8 mouse cellular contexts compared by ENCODE assay signal in the genomic region with DNA sequence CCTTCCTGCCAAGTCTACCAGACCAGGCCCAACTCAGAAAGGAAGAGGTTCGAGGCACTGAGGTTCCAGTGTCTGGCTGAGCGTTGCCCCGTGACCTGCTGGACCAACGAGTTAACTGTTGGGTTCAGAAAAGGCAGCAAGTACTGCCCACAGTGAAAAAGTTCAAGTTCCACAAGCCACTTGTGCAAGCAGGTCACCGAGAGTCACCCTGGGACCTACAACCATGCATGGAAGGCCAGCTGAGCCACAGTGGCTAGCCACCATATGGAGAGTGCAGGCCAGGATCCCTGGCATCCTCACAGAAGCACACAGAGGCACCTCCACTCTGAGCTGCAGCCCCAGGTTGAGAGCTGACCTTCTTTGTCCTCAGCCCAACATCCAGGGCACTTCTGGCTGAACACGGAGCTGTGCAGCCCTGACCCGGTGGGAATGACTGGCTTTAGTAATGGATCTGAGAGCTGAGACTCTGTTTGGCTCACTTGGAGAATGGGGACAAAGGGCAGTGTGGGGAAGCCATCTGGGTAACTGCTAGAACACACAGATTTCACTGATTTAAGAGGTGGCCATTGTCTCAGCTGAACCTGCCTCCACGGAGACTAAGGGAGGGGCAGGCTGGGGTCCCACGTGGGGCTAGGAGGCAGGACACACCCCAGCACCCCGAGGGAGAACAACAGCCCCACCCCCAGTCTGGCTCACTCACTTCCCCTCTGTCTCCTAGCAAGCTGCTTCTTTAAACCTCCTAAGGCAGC. TPM values are rescaled to one million over a fixed set of nuclear protein-coding genes. Genes with fewer than 3 reads are reported as not detected.
A peak's percentile ranks its signal among the peaks of the same experiment; 100 is the strongest.
DNase-seq lines count a peak whose midpoint lies in the region; ATAC-seq lines count a peak whose summit lies in the region.

No protein-coding gene starts in this region.

- H3K4me2 ChIP-seq in heart, embryonic 11.5 days: no peak overlapping the region
- H3K4me2 ChIP-seq in forebrain, embryonic 14.5 days (ENCODE audit: low read length): no peak overlapping the region
- H3K4me2 ChIP-seq in liver, embryonic 15.5 days: no peak overlapping the region

- no peak overlapping the region for H3K4me3 ChIP-seq in heart, embryonic 11.5 days (ENCODE audit: low read depth, low read length)
- no peak overlapping the region for H3K4me3 ChIP-seq in forebrain, embryonic 14.5 days (ENCODE audit: low read depth, low read length)
- no peak overlapping the region for H3K4me3 ChIP-seq in liver, embryonic 15.5 days (replicated peaks)

- peaks cover 8% of the 10 kb centered on the region for H3K4me1 ChIP-seq in heart, embryonic 11.5 days (ENCODE audit: control insufficient read depth, insufficient read depth, low read length)
- peaks cover 21% of the 10 kb centered on the region for H3K4me1 ChIP-seq in forebrain, embryonic 14.5 days (ENCODE audit: control insufficient read depth, insufficient read depth, low read length)
- H3K4me1 ChIP-seq in liver, embryonic 15.5 days (replicated peaks): peaks cover 21% of the 10 kb centered on the region

- H3K27ac ChIP-seq in heart, embryonic 11.5 days (ENCODE audit: low read depth, low read length): no peak overlapping the region
- H3K27ac ChIP-seq in forebrain, embryonic 14.5 days (ENCODE audit: low read depth, low read length): peak overlapping the region; percentile 90
- no peak overlapping the region for H3K27ac ChIP-seq in liver, embryonic 15.5 days (replicated peaks)

- ATAC-seq in heart, embryonic 11.5 days (replicated peaks; ENCODE audit: insufficient number of reproducible peaks, low FRiP score, low TSS enrichment): no peak
- peak; percentile 91 for ATAC-seq in forebrain, embryonic 14.5 days
- ATAC-seq in liver, embryonic 15.5 days (ENCODE audit: insufficient read depth): 0 out of 2 replicates have a peak, but pooled peaks have one; percentile 22
- ATAC-seq in neutrophil, adult 5-6 weeks (ENCODE audit: extremely low read depth, insufficient number of reproducible peaks, low FRiP score, poor library complexity, severe bottlenecking): peak; percentile 81

- WGBS in heart, embryonic 11.5 days (ENCODE audit: insufficient replicate concordance): 55% methylated on average over 10 of the region's 10 CpGs
- 36% methylated on average over 10 of the region's 10 CpGs for WGBS in forebrain, embryonic 14.5 days
- WGBS in liver, embryonic 15.5 days (ENCODE audit: insufficient replicate concordance): 43% methylated on average over 10 of the region's 10 CpGs

- H3K9ac ChIP-seq in heart, embryonic 11.5 days (ENCODE audit: low read depth, low read length): no peak overlapping the region
- H3K9ac ChIP-seq in forebrain, embryonic 14.5 days (ENCODE audit: low read length): 0 out of 2 replicates have a peak overlapping the region, but pooled peaks have one; percentile 17
- H3K9ac ChIP-seq in liver, embryonic 15.5 days: no peak overlapping the region

- H3K36me3 ChIP-seq in heart, embryonic 11.5 days (ENCODE audit: control insufficient read depth, insufficient read depth, low read length): no peaks in the 10 kb centered on the region
- H3K36me3 ChIP-seq in forebrain, embryonic 14.5 days (ENCODE audit: control insufficient read depth, insufficient read depth, low read length): no peaks in the 10 kb centered on the region
- no peaks in the 10 kb centered on the region for H3K36me3 ChIP-seq in liver, embryonic 15.5 days (replicated peaks)

- H3K27me3 ChIP-seq in heart, embryonic 11.5 days (ENCODE audit: control insufficient read depth, insufficient read depth, low read length): no peaks in the 10 kb centered on the region
- H3K27me3 ChIP-seq in forebrain, embryonic 14.5 days (replicated peaks; ENCODE audit: control insufficient read depth, insufficient read depth, low read length): no peaks in the 10 kb centered on the region
- H3K27me3 ChIP-seq in liver, embryonic 15.5 days: no peaks in the 10 kb centered on the region

- H3K9me3 ChIP-seq in heart, embryonic 11.5 days (replicated peaks; ENCODE audit: control insufficient read depth, low read length): no peaks in the 10 kb centered on the region
- no peaks in the 10 kb centered on the region for H3K9me3 ChIP-seq in forebrain, embryonic 14.5 days (replicated peaks; ENCODE audit: control insufficient read depth, low read length)
- no peaks in the 10 kb centered on the region for H3K9me3 ChIP-seq in liver, embryonic 15.5 days (replicated peaks)

- peak; percentile 95 for DNase-seq in heart, adult 11 months
- peak; percentile 52 for DNase-seq in ES-CJ7 (ENCODE audit: low read depth, low spot score)
- peak; percentile 81 for DNase-seq in forebrain, embryonic 14.5 days (ENCODE audit: low spot score)
- no peak for DNase-seq in thymus, postnatal 36 days
- no peak for DNase-seq in thymus, adult 18-20 months

RNA-seq across cellular contexts. Expression of gene Sfxn5, which starts 39.8 kb away (rescaled TPM):
- 3.6 and 5.6 TPM in 2 replicates for polyA plus RNA-seq in heart, embryonic 11.5 days (2014; fragmentation: Nextera tagmentation; extraction: Ambion mirVana)
- polyA plus RNA-seq in forebrain, embryonic 14.5 days (2014; fragmentation: Nextera tagmentation; extraction: Ambion mirVana): 15.2 and 15.7 TPM in 2 replicates
- polyA plus RNA-seq in liver, embryonic 15.5 days (2015; fragmentation: Nextera tagmentation; extraction: Ambion mirVana): 1.6 and 1.9 TPM in 2 replicates
- total RNA-seq in neutrophil, adult 5-6 weeks (2017): 104 and 118 TPM in 2 replicates

Comparison
In these comparisons a context has a peak if more than half of its experiments do, and no peak if none do; other contexts are left out.
1. DNase-seq: peak in heart, adult 11 months (single experiment), ES-CJ7 (single experiment) and forebrain, embryonic 14.5 days (single experiment); none in thymus, postnatal 36 days (0 of 2) and thymus, adult 18-20 months (0 of 2).